Mouse (Mus musculus) ES-E14 (cell line): ENCODE data around the gene Mtfr1l. TPM values are rescaled to one million over a fixed set of nuclear protein-coding genes. Genes with fewer than 3 reads are reported as not detected.

Experiments used
- DNase-seq: peaks from one replicate; pipeline ENCODE4 v3.0.0-alpha.2; 2013; ENCODE audit warnings: low read depth, low spot score
- H3K27ac ChIP-seq: 2 replicates; pipeline ENCODE4 v1.5.1; 2012; ENCODE audit warnings: low read depth, mild to moderate bottlenecking, low read length, moderate library complexity, mixed read lengths; ENCODE audit not compliant: poor library complexity, insufficient read depth, severe bottlenecking
- H3K36me3 ChIP-seq: 2 replicates; pipeline ENCODE4 v1.6.1; 2012; ENCODE audit warnings: mild to moderate bottlenecking, low read length, moderate library complexity, mixed read lengths; ENCODE audit not compliant: control insufficient read depth, poor library complexity, insufficient read depth, severe bottlenecking
- H3K4me1 ChIP-seq, 2 experiments: fragments of 150-350 bp in 1 of 2; sonication (generic) in 1 of 2; 2 replicates each; pipeline ENCODE4 v1.6.1; 2012; ENCODE audit warnings: low read length in 2 of 2, mild to moderate bottlenecking in 1 of 2, mixed read lengths in 1 of 2; ENCODE audit not compliant: control insufficient read depth in 2 of 2, insufficient read depth in 2 of 2, poor library complexity in 1 of 2
- H3K4me3 ChIP-seq, 2 experiments: fragments of 150-350 bp in 1 of 2; sonication (generic) in 1 of 2; 2 replicates each; pipeline ENCODE4 v1.5.1; 2012; ENCODE audit warnings: low read length in 2 of 2, low read depth in 1 of 2, mild to moderate bottlenecking in 1 of 2, mixed read lengths in 1 of 2; ENCODE audit not compliant: insufficient read depth in 1 of 2, poor library complexity in 1 of 2, severe bottlenecking in 1 of 2
- H3K9ac ChIP-seq: 2 replicates; pipeline ENCODE4 v1.6.1; 2012; ENCODE audit warnings: low read depth, mild to moderate bottlenecking, low read length, mixed read lengths; ENCODE audit not compliant: poor library complexity, insufficient read depth, severe bottlenecking
- H3K9me3 ChIP-seq: fragments of 150-350 bp; sonication (generic); 2 replicates; pipeline ENCODE4 v1.6.1; 2012; ENCODE audit warnings: low read depth, mild to moderate bottlenecking, low read length; ENCODE audit not compliant: control insufficient read depth, insufficient read depth
- CHD2 ChIP-seq: IDR thresholded peaks from 2 replicates; pipeline ENCODE4 v1.6.1; 2014; ENCODE audit warnings: mild to moderate bottlenecking, low read depth, low read length, inconsistent platforms
- HCFC1 ChIP-seq: IDR thresholded peaks from 2 replicates; pipeline ENCODE4 v1.6.1; 2012; ENCODE audit warnings: low read length, inconsistent platforms, borderline replicate concordance; ENCODE audit not compliant: insufficient read depth
- MAFK ChIP-seq: IDR thresholded peaks from 2 replicates; pipeline ENCODE4 v1.6.1; 2014; ENCODE audit warnings: mild to moderate bottlenecking, low read depth, low read length, inconsistent platforms; ENCODE audit not compliant: insufficient read depth
- ZC3H11A ChIP-seq: IDR thresholded peaks from 2 replicates; pipeline ENCODE4 v1.6.1; 2012; ENCODE audit warnings: low read depth, mild to moderate bottlenecking, inconsistent platforms, low read length, borderline replicate concordance
- ZNF384 ChIP-seq: IDR thresholded peaks from 2 replicates; pipeline ENCODE4 v1.6.1; 2012; ENCODE audit warnings: low read depth, low read length, inconsistent platforms
- in situ Hi-C, 2 experiments: fragments of 600-800 bp; cut with MboI; formaldehyde crosslinking; loops; one replicate each; pipeline ENCODE4 v1.15.1; 2025; ENCODE audit warnings: low sequenced_read_pairs in 2 of 2, inconsistent platforms in 1 of 2; ENCODE audit not compliant: unreplicated experiment in 2 of 2
- total RNA-seq: library from RNA; depleted of rRNA; stranded (reverse); fragments of 300-350 nt; gene quantifications from 2 replicates; pipeline ENCODE4 v1.2.3, GENCODE M21; 2012

Gene Mtfr1l
- total RNA-seq, 1 experiment, result 43.7 TPM

DNA sequence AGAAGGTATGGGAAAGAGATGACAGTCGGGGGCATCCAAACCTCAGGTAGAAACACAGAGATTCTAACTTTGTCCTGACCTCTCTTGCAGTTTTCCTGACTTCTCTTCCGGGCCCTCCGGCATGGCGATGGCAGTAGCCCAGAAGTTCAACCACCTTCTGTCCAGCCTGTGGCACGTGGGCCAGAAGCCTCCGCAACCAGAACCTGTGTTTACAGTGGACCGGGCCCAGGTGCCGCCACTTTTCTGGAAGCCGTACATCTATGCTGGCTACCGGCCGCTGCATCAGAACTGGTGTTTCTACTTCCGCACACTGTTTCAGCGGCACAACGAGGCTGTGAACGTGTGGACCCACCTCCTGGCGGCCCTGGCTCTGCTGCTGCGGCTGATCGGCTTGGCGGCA is 28.5 kb downstream of the Mtfr1l start:
- in situ Hi-C loops, result no loop called here
- peak overlapping the region; percentile 39 for H3K9ac ChIP-seq

DNA sequence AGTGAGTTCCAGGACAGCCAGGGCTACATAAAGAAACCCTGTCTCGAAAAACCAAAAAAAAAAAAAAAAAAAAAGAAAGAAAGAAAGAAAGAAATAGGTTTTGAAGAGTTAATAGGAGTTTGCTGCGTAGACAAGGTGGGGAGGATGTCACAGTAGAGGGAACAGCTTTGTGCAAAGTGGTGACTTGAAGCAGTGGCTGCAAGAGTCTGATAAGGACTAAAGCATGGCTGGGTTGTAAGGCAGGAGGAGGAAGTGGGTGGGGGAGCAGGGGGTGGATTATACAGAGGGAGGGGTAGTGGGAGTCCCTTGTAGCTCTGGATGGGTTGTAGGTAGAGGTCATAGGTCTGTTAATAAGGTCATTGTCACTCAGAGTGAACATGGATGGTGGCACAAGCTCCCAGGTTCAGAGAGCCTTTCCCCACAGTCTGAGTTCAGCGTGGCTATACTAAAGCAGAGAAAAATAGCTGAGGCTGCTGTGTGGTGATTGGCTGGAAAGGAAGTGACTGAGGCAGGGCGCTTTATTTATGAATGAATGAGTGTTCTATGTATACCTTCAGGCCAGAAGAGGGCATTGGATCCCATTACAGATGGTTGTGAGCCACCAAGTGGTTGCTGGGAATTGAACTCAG is 29.1 kb downstream of the Mtfr1l start:
- in situ Hi-C loops, result no loop called here
- Histone ChIP-seq H3K36me3 (no peaks in the 10 kb centered on the region), H3K27ac (no peak overlapping the region), H3K9ac (no peak overlapping the region), H3K4me3 (no peak overlapping the region), H3K4me1 (peaks cover 0 to 6% of the 10 kb centered on the region in 2 experiments; a peak in 2 of 4 replicates), H3K9me3 (no peaks in the 10 kb centered on the region)
- DNase-seq, result no peak
- TF ChIP-seq CHD2, result no peak
- TF ChIP-seq ZC3H11A, result no peak
- no peak for TF ChIP-seq MAFK
- no peak for TF ChIP-seq ZNF384
- no peak for TF ChIP-seq HCFC1

More for the DNA sequence above, 28.5 kb downstream of the Mtfr1l start:
- no peak for TF ChIP-seq CHD2
- TF ChIP-seq HCFC1, result no peak
- no peak for TF ChIP-seq ZNF384
- no peak for TF ChIP-seq MAFK
- no peak for TF ChIP-seq ZC3H11A
- H3K27ac ChIP-seq, result no peak overlapping the region
- no peaks in the 10 kb centered on the region for H3K9me3 ChIP-seq
- no peak for DNase-seq
- peak overlapping the region; percentile 30 to 54; a peak in 3 of 4 replicates for H3K4me3 ChIP-seq
- H3K4me1 ChIP-seq, result peaks cover 0 to 6% of the 10 kb centered on the region in 2 experiments; a peak in 2 of 4 replicates
- H3K36me3 ChIP-seq, result no peaks in the 10 kb centered on the region

DNA sequence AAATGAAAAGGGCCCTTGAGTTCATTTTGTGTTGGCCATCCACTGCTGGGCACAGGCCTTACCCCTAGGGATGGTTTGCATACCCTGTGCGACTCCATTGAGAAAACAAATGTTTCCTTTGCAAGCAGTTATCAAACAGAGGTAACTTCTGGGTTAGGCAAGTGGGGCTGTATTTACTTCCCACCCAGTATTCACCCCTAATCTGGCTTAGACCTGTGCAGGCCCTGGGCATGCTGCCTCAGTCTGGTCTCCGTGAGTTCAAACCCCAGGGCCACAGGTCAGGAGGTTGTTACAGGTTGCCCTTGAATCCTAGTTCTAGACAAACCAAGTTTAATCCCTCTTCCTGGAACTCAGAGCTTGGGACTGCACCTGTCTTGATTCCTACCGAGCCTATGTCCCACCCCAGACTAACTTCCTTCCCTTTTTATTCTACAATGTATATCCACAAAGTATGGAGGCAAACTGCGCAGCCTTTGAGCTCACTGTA is 29.8 kb downstream of the Mtfr1l start:
- H3K9me3 ChIP-seq, result no peaks in the 10 kb centered on the region
- no peak overlapping the region for H3K27ac ChIP-seq
- no peak for TF ChIP-seq ZNF384
- no peak for TF ChIP-seq MAFK
- no peak for TF ChIP-seq ZC3H11A
- no peak for TF ChIP-seq HCFC1
- no peak for TF ChIP-seq CHD2
- in situ Hi-C loops, result no loop called here
- H3K9ac ChIP-seq, result no peak overlapping the region
- peaks cover 0 to 6% of the 10 kb centered on the region in 2 experiments; a peak in 2 of 4 replicates for H3K4me1 ChIP-seq
- no peak overlapping the region for H3K4me3 ChIP-seq
- H3K36me3 ChIP-seq, result no peaks in the 10 kb centered on the region
- no peak for DNase-seq

DNA sequence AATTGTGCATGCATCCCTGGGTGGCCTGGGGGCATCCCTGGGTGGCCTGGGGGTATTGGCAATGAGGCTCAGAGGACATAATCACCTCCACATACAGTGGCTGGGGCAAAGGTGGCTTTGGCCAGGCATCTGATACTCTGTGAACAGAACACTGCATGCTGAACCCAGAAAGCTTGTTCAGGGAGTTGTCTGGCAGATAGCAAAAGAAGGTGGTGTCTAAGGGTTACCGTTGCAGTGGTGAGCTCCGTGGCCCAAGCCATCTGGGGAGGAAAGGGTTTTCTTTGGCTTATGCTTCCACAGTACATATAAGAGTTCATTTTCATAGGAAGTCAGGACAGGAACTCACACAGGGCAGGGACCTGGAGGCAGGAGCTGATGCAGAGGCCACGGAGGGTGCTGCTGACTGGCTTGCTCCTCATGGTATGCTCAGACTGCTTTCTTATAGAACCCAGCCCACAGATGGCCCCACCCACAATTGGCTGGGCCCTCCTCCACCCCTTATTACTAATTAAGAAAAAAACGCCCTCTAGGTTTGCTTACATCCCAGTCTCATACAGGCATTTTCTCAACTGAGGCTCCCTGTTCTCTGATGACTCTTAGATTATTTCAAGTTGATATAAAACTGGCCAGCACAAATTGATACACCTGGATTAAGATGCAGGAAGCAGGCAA is 31.4 kb downstream of the Mtfr1l start:
- H3K9me3 ChIP-seq, result no peaks in the 10 kb centered on the region
- no peak overlapping the region for H3K27ac ChIP-seq
- peaks cover 0 to 6% of the 10 kb centered on the region in 2 experiments; a peak in 2 of 4 replicates for H3K4me1 ChIP-seq
- H3K36me3 ChIP-seq, result no peaks in the 10 kb centered on the region
- no peak overlapping the region for H3K4me3 ChIP-seq
- H3K9ac ChIP-seq, result no peak overlapping the region
- no peak for DNase-seq
- in situ Hi-C loops, result no loop called here
- TF ChIP-seq ZNF384 (no peak), HCFC1 (no peak), ZC3H11A (no peak), MAFK (no peak), CHD2 (no peak)
